Mouse (Mus musculus) stomach, postnatal 0 days (tissue): ENCODE results near the gene Fgd5. TPM values are rescaled to one million over a fixed set of nuclear protein-coding genes. Genes with fewer than 3 reads are reported as not detected.

Experiments used
- ATAC-seq: fragments of 200-750 bp; cut with Nextera tagmentation; 2 replicates; pipeline ENCODE4 v1.8.0; 2017; ENCODE audit not compliant: low FRiP score, low TSS enrichment
- DNase-seq: peaks from one replicate; pipeline ENCODE4 v3.0.0-alpha.2; 2016; ENCODE audit warnings: low spot score
- H3K27ac ChIP-seq: fragments of 300-500 bp; sonication (generic); replicated peaks from 2 replicates; pipeline ENCODE4 v1.5.1; 2014; ENCODE audit warnings: mild to moderate bottlenecking, control low read depth
- H3K27me3 ChIP-seq: fragments of 300-500 bp; sonication (generic); 2 replicates; pipeline ENCODE4 v1.6.1; 2014; ENCODE audit warnings: low read length; ENCODE audit not compliant: control insufficient read depth, insufficient read depth
- H3K36me3 ChIP-seq: fragments of 300-500 bp; sonication (generic); 2 replicates; pipeline ENCODE4 v1.6.1; 2014; ENCODE audit warnings: low read length, mixed read lengths; ENCODE audit not compliant: control insufficient read depth, insufficient read depth
- H3K4me1 ChIP-seq: fragments of 300-500 bp; sonication (generic); replicated peaks from 2 replicates; pipeline ENCODE4 v1.6.1; 2014; ENCODE audit warnings: antibody characterized with exemption; ENCODE audit not compliant: control insufficient read depth, insufficient read depth
- H3K4me2 ChIP-seq: fragments of 300-500 bp; sonication (generic); replicated peaks from 2 replicates; pipeline ENCODE4 v1.6.1; 2014; ENCODE audit warnings: low read depth, mild to moderate bottlenecking, control low read depth, moderate library complexity
- H3K4me3 ChIP-seq: fragments of 300-500 bp; sonication (generic); 2 replicates; pipeline ENCODE4 v1.5.1; 2014; ENCODE audit warnings: low read depth, low read length, control low read depth
- H3K9ac ChIP-seq: fragments of 300-500 bp; sonication (generic); 2 replicates; pipeline ENCODE4 v1.6.1; 2014; ENCODE audit warnings: mild to moderate bottlenecking, low read length, control low read depth, mixed read lengths
- H3K9me3 ChIP-seq: fragments of 300-500 bp; sonication (generic); 2 replicates; pipeline ENCODE4 v1.6.1; 2016; ENCODE audit warnings: low read length; ENCODE audit not compliant: control insufficient read depth
- CTCF ChIP-seq: IDR thresholded peaks from 2 replicates; pipeline ENCODE4 v1.5.1; 2016; ENCODE audit warnings: antibody characterized with exemption, low read depth, mild to moderate bottlenecking, moderate library complexity
- EP300 ChIP-seq: optimal IDR thresholded peaks from 2 replicates; pipeline ENCODE3; 2016; ENCODE audit warnings: antibody characterized with exemption
- WGBS: fragments of 180-500 bp; shearing (Covaris S2); extraction: QIAGEN DNeasy Blood & Tissue Kit; methylation state at CpG from one replicate; pipeline ENCODE4 v1.1.7; 2014; 5-methylcytosine and 5-hydroxymethylcytosine counted together
- polyA plus RNA-seq: library from polyadenylated mRNA; unstranded; fragments of >200 nt; fragmentation: Nextera tagmentation; extraction: Ambion mirVana; gene quantifications from 2 replicates; pipeline ENCODE4 v1.2.1, GENCODE M21; 2015

Gene Fgd5
- polyA plus RNA-seq, 1 experiment from 2014 or later = 2.5 TPM

GRCm38 (mm10) chr6:92021061-92021460, 42.4 kb downstream of the Fgd5 start:
- Histone ChIP-seq H3K4me1 (no peaks in the 10 kb centered on the region), H3K4me3 (no peak overlapping the region), H3K9me3 (no peaks in the 10 kb centered on the region), H3K36me3 (no peaks in the 10 kb centered on the region), H3K27ac (no peak overlapping the region), H3K4me2 (no peak overlapping the region), H3K27me3 (no peaks in the 10 kb centered on the region), H3K9ac (no peak overlapping the region)
- ATAC-seq (peak; percentile 53; the same call in 1 of the 2 replicates), DNase-seq (no peak)
- TF ChIP-seq CTCF (no peak), EP300 (no peak)
- 68% methylated on average over 9 of the region's 9 CpGs for WGBS

DNA sequence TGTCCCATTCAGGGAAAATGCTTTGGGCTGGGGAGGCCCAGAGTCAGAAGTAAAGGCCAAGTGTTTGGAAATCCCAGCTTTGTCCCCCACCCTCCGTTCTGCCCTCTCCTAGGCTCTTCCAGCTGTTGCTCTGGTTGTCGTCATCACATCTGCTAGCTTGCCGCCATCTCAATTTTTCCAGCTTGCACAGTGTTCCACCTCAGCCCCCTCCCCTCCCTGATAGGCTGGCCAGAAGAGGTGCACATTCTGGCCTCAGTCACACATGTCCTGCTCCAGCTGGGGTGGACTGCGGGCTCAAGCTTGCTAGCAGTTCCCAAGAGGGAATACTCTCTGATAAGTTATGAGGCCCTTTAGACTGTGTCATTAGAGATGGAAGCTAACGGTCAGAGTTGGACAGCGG, 42.8 kb downstream of the Fgd5 start:
- H3K9me3 ChIP-seq = no peaks in the 10 kb centered on the region
- no peak for DNase-seq
- WGBS = 55% methylated on average over 6 of the region's 6 CpGs
- no peaks in the 10 kb centered on the region for H3K27me3 ChIP-seq
- peak; percentile 53; the same call in 1 of the 2 replicates for ATAC-seq
- no peak overlapping the region for H3K4me2 ChIP-seq
- H3K9ac ChIP-seq = no peak overlapping the region
- no peak for TF ChIP-seq EP300
- TF ChIP-seq CTCF = no peak
- H3K4me1 ChIP-seq = no peaks in the 10 kb centered on the region
- no peaks in the 10 kb centered on the region for H3K36me3 ChIP-seq
- H3K4me3 ChIP-seq = no peak overlapping the region
- H3K27ac ChIP-seq = no peak overlapping the region

GRCm38 (mm10) chr6:92025252-92025651, 46.6 kb downstream of the Fgd5 start:
- DNase-seq (no peak), ATAC-seq (no peak)
- Histone ChIP-seq H3K4me3 (no peak overlapping the region), H3K4me2 (no peak overlapping the region), H3K4me1 (no peaks in the 10 kb centered on the region), H3K27ac (no peak overlapping the region), H3K36me3 (no peaks in the 10 kb centered on the region), H3K9me3 (no peaks in the 10 kb centered on the region), H3K9ac (no peak overlapping the region), H3K27me3 (no peaks in the 10 kb centered on the region)
- TF ChIP-seq CTCF = no peak
- 67% methylated on average over 1 of the region's 1 CpGs for WGBS

DNA sequence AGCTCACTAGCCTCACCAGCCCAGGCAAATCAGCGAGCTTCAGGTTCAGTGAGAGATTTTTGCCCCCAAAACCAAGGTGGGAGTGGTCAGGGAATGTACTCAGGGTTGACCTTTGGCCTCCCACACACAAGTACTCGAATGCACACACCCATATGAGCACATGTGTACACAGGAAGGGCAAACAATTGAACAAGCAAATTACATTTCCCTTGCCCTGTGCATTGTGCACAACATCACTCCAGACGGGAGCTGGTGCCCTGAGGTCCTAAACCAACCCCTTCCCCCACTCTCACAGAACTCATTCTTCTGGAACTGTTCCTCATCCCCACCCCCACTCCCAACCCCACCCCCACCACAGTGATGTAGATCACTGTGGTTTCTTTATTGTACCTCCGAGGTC, 48.7 kb downstream of the Fgd5 start:
- Histone ChIP-seq H3K27me3 (no peaks in the 10 kb centered on the region), H3K9me3 (no peaks in the 10 kb centered on the region), H3K4me3 (no peak overlapping the region), H3K36me3 (no peaks in the 10 kb centered on the region), H3K27ac (no peak overlapping the region), H3K9ac (no peak overlapping the region), H3K4me1 (no peaks in the 10 kb centered on the region), H3K4me2 (no peak overlapping the region)
- DNase-seq = peak; percentile 17
- WGBS = 58% methylated on average over 4 of the region's 4 CpGs
- ATAC-seq = peak; percentile 75
- no peak for TF ChIP-seq EP300
- no peak for TF ChIP-seq CTCF

- no peaks in the 10 kb centered on the region for H3K9me3 ChIP-seq
- 70% methylated on average over 8 of the region's 8 CpGs for WGBS
- no peak overlapping the region for H3K9ac ChIP-seq
- H3K4me2 ChIP-seq = no peak overlapping the region
- ATAC-seq (peak; percentile 62), DNase-seq (peak; percentile 42)
- peaks cover 9% of the 10 kb centered on the region for H3K4me1 ChIP-seq
- H3K4me3 ChIP-seq = no peak overlapping the region
- TF ChIP-seq CTCF = no peak
- H3K27me3 ChIP-seq = no peaks in the 10 kb centered on the region
- no peaks in the 10 kb centered on the region for H3K36me3 ChIP-seq
- no peak overlapping the region for H3K27ac ChIP-seq
These were observed 52.0 kb downstream of the Fgd5 start for GRCm38 (mm10) chr6:92030646-92031045.

GRCm38 (mm10) chr6:92034713-92035112, 56.0 kb downstream of the Fgd5 start:
- H3K4me2 ChIP-seq = 0 out of 2 replicates have a peak overlapping the region, but pooled peaks have one; percentile 5
- no peak overlapping the region for H3K27ac ChIP-seq
- H3K9me3 ChIP-seq = no peaks in the 10 kb centered on the region
- no peaks in the 10 kb centered on the region for H3K36me3 ChIP-seq
- ATAC-seq = peak; percentile 56
- peaks cover 9% of the 10 kb centered on the region for H3K4me1 ChIP-seq
- H3K27me3 ChIP-seq = no peaks in the 10 kb centered on the region
- peak; percentile 61 for DNase-seq
- no peak overlapping the region for H3K9ac ChIP-seq
- no peak for TF ChIP-seq EP300
- TF ChIP-seq CTCF = no peak
- WGBS = 11% methylated on average over 6 of the region's 6 CpGs
- H3K4me3 ChIP-seq = no peak overlapping the region
